Mouse (Mus musculus): Measurements from ENCODE around the gene Styxl1.

DNA sequence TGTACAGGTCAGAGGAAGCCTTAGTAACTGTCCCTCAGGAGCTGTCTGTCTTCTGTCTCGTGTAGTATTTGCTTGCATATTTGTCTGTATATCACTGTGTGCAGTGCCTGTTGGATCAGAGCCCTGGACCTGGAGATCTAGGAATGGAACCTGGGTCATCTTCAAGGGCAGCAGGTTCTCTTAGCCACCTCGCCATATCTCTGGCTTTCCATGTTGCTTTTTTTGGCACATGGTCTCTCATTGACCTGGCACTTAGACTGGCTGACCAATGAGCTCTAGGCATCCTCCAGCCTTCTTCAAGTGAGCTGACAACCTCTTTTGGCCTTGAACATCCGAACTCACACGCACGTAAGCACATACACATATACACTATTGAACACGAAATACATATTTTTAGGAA lies 76.0 kb downstream of the Styxl1 start:
- TF ChIP-seq POLR2A (IDR thresholded peaks at IDR 0.05; ENCODE audit: control insufficient read depth, extremely low read depth, insufficient read depth, low read length, poor library complexity): no peak
- no peak for TF ChIP-seq CTCF (IDR thresholded peaks at IDR 0.05; ENCODE audit: borderline replicate concordance, control insufficient read depth, extremely low read depth, insufficient read depth, low read length, poor library complexity)

All from thymus, adult 2 months (tissue).